Mouse (Mus musculus) megakaryocyte progenitor cell, adult 5-6 weeks (primary cell): ENCODE measurements around the gene Vmn2r72. TPM values are rescaled to one million over a fixed set of nuclear protein-coding genes. Genes with fewer than 3 reads are reported as not detected.

Experiments
- ATAC-seq: replicated peaks from 2 replicates; pipeline ENCODE4 v1.8.0; 2016; ENCODE audit warnings: mild to moderate bottlenecking, moderate TSS enrichment, inconsistent platforms; ENCODE audit not compliant: poor library complexity
- total RNA-seq, 2 experiments: library from RNA; stranded (forward) in 1 of 2; stranded (reverse) in 1 of 2; fragments of 157-497, 149-512 nt in 1 of 2; fragments of 200-1000 nt in 1 of 2; gene quantifications; 2 replicates each; pipeline versions ENCODE4 v1.2.3 to v1.2.4; 2015 to 2017

The Vmn2r72 gene
- total RNA-seq (2015): not detected in 2 replicates
- not detected in 2 replicates for total RNA-seq (2017)

DNA sequence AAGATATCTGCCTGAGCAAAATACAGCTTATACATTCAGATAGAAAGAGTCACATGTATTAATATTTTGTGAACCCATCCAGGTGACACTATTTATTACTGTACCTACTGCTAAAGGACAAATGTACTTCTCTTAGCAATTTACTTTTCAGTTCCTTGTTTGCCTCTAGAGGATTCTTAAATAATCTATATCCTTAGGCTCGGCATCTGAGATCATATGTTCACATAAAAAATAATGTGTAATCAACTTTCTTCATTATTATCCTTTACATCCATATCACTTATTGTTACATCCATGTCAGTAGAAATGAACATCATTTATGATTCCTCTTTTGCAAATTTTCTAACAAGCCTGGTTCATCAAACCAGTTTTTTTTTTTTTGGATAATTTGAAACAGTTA lies at the start of gene Vmn2r72:
TSS of gene Vmn2r72 (minus strand) at position 101 of the 400 bp plus-strand sequence.
- no peak for ATAC-seq

Other genes with a start within 250 kb of the Vmn2r72 start
- not detected in 2 replicates for gene Vmn2r71, start 192.0 kb downstream of the Vmn2r72 start, total RNA-seq (2015)
- not detected in 2 replicates for gene Vmn2r71, start 192.0 kb downstream of the Vmn2r72 start, total RNA-seq (2017)
- not detected in 2 replicates for gene Vmn2r70, start 185.9 kb downstream of the Vmn2r72 start, total RNA-seq (2015)
- gene Vmn2r70, start 185.9 kb downstream of the Vmn2r72 start, total RNA-seq (2017): not detected in 2 replicates
- not detected in 2 replicates for gene Vmn2r73, start 121.2 kb upstream of the Vmn2r72 start, total RNA-seq (2015)
- gene Vmn2r73, start 121.2 kb upstream of the Vmn2r72 start, total RNA-seq (2017): not detected in 2 replicates
- not detected in 2 replicates for gene Vmn2r74, start 206.5 kb upstream of the Vmn2r72 start, total RNA-seq (2015)
- not detected in 2 replicates for gene Vmn2r74, start 206.5 kb upstream of the Vmn2r72 start, total RNA-seq (2017)